Mouse (Mus musculus) spleen, embryonic (tissue): ENCODE data around the gene Clic5.

Experiments used
- CTCF ChIA-PET: fragments of 350-600 bp; sonication (Branson Sonifier 250); formaldehyde crosslinking; loops from one replicate; lab custom pipeline; 2022; lab: Charles Lee

The Clic5 gene

DNA sequence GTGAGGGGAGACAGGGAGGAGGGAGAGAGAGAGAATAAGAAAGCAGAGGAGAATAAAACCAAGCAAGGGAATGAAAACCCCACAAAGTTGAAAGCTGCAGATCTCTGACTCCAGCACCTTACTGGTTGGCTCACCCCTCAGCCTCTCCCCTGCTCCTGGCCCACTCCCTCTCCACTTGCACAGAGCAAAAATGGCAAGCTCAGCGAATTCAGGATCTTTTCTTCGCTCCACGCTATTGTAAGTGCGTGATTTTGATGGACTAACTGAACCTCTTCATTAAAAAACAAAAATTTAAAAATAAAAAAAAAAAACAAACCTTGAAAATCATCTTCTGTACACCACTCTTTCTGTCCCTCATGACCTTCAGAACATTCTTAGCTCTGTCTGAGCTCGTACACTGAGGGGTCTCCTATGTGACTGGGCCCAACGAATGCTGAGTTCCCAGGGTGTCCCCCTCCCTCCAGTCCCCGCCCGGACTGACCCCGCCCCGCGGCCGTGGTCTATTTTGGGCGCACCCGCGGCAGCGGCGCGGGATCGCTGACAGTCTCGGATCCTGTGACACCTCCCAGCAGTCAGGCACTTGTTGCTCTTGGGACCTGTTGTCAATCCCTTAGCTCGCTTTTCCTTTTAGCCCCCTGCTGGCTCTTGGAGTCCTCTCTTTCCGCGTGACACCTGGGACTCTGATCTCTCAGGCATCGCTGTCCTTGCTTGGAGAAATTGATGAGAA is at the start of gene Clic5:
Clic5 (plus strand) TSS at position 543 of the 727 bp plus-strand sequence.
- CTCF ChIA-PET, result interaction anchor here (0.7 kb wide), 2 partner anchors 25 to 886 kb away, joined by 6 to 10 read pairs; no protein-coding TSS in a partner anchor

DNA sequence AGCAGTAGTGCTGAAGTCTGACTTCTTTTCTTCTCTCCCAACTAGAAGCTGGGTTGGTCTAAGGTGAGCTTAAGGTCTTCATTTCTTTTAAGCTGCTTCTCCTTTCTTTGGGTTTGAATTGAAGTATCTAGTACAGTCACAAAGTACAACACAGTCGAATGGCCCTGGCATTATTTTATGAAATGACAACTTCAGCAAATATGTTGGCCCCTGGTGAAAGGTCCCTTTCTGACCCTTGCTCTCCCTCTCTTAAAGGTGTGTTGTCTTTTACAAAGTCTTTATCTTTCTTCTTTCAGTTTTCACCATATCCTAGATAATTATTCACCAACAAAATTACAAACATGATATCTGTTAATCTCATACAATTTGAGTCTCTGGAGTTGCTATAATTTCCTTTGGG is 42.6 kb upstream of the Clic5 start:
- CTCF ChIA-PET, result no interaction called here

DNA sequence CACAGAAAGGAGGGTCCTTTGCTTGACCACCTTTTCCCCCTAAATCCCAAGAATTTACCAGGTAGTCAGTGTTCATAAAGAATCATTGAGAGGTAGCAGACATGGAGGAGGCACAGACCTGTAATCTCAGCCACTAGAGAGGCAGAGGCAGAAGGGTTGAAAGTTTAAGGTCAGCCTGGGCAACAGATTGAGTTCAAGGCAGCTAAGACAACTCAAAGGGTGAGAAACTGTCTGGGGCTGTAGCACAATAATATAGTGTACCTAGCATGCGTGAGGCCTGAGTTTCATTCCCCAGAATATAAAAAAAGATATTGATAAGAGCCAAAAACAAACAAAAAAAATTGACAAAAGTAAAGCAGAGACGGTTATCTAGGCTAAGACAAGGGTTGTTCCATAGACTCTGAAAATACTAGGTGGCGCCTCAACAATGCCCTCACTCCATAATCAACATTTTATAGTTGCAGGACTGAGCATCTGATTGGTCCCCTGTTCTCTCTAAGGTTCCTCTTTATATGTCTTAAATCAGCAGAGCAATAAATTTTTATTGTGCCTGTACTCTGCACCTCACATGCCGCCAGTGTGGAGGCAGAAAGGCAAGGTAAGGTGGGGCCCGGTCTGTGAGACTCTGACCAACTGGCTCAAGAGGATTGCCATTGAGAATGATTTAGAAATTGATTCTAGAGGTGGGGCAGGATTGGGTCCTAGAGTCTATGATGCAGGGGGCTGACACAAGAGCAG is 40.1 kb upstream of the Clic5 start:
- CTCF ChIA-PET, result no interaction called here

DNA sequence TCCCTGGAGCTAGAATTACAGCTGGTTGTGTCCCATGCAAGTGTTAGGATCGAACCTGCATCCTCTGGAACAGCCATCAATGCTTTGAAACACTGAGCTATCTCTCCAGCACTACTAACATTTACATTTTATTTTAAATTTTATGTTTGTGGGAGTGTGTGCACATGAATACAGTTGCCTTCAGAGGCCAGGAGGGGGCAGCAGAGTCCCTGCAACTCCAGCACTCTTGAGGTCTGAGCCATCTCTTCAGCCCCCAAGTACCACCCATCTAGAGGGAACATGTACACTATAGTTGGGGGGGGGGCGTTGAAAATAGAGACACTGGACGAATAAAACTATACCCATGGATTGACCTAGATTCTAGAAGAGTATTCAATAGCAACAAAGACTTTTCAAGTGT is 37.3 kb upstream of the Clic5 start:
- CTCF ChIA-PET, result interaction anchor here (0.8 kb wide), 1 partner anchor 52 kb away, joined by 6 read pairs; no protein-coding TSS in a partner anchor

DNA sequence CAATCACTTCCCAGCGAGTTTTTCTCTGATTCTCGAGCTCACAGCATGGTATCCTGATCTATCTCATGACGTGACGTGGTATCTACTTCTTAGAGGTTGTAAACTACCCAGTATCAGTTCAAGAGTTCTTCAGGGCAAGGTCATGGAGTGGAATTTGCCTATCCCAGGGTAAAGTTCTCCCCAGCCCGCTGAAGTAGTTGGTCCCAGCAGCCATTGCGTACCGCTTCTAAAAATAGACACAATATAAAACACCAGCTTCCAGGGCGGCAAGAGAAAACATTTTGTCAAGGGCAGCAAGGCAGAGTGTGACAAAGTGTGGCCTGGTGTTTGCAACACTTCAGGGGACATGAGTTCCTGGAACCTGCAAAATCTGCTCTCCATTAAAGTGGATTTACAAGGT is 36.5 kb upstream of the Clic5 start:
- CTCF ChIA-PET, result interaction anchor here (0.8 kb wide), 1 partner anchor 51 kb away, joined by 6 read pairs; no protein-coding TSS in a partner anchor

DNA sequence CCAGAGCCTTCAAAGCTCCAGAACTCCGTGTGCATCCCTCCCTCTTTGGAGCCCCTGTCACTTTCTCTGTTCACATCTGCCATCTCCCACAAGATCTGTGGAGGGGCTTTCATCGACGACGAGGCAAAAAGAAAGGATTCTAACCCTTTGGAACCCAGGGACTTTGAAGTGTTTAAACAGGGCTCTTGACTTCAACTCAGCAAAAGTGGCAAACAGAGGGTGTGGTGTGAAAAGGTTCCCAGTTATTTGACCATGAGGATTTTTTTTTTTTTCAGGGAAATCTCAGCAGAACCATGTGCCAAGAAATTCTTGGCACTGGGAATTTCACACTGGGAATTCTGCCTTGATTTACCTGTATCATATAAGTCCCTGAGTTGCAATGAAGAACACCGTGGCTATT is 34.5 kb upstream of the Clic5 start:
- CTCF ChIA-PET, result no interaction called here

DNA sequence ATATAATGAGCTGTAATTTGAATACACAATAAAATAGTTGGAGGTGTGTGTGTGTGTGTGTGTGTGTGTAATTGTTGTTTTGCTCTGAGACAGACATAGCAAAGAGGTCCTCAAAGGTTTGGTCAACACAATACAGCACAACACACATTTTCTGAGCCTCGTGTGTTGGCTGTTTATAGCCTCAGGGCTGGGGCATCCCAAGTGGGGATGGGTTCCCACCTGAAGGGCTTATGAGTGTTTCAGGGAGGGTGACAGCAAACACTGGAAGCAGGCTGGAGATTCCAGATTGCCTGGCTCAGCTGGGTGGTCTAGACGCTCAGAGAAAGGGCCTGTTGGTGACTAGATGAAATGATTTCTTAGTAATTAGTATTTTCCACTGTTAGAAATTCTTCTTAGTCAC is 33.2 kb upstream of the Clic5 start:
- CTCF ChIA-PET, result no interaction called here

DNA sequence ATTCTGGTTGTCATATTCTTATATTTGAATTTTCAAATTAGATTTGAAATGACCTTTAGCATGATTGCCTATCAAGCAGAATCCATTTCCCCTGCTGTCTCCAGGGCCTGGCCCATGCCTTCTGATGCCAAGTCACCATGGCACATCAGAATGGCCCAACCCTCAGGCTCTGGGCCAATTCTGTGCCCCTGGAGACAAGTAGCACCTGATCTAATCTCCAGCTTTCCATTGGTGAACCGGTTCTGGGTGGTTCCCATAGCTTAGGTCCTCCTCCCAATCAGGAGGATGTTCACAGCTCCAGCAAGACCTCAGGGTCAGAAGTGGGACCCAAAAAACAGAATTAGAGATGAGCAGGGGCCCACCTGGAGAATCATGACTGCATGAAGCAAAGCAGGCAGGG is 30.2 kb upstream of the Clic5 start:
- CTCF ChIA-PET, result no interaction called here

DNA sequence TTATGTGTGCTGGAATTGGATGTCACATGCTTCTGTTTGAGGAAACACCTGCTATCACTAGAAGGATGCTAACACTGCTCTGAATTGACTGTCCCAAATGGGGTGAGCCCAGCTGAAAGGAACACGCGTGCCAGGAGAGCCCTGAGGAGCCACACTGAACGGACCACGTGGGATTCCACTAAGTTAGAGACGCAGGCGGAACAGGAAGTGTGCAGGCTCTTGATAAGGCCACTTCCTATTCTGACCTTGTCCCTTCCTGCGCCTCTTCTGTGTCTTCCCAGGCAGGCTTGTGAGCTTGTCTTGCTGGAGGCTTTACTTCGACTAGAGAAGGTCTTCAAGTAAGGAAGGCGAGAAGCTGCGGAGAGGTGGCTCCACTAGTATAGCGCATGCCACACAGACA is 27.9 kb upstream of the Clic5 start:
- CTCF ChIA-PET, result no interaction called here

DNA sequence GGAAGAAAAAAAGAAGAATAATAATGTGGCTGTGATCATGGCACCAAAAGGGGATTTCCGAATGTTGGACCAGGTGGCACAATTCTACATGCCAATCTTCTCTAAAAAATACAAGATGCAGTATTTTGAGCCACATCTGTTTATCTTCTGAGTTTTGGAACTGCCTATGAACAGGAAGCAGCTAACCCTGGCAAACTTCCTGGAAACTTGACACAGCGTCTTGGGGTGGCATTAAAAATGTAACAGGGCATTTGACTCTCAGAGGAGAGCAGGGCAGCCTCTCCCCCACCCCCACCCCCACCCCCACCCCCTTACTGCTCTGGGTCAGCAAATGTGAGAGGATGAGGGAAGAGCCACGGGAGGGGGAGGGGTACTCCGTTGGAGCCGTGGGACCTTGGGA is 25.9 kb upstream of the Clic5 start:
- CTCF ChIA-PET, result no interaction called here

DNA sequence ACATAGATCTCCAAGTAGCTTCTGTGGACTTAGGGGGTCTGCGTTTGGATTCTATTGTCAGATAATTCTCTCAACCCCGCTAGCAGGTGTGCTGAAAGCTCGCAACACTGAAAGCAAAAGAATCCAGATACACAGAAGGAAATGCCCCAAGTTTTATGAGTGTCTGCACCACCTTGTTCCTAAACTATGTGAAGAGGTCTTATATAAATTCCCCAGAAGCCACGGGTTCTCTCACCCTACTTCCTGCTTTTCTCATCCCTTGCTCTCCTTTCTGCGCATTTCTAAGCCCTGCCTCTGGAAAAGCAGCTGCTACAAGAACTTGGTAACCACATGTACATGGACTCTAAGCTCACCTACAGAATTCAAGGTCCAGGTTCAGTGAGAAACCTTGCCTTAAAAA is 25.4 kb upstream of the Clic5 start:
- CTCF ChIA-PET, result no interaction called here

DNA sequence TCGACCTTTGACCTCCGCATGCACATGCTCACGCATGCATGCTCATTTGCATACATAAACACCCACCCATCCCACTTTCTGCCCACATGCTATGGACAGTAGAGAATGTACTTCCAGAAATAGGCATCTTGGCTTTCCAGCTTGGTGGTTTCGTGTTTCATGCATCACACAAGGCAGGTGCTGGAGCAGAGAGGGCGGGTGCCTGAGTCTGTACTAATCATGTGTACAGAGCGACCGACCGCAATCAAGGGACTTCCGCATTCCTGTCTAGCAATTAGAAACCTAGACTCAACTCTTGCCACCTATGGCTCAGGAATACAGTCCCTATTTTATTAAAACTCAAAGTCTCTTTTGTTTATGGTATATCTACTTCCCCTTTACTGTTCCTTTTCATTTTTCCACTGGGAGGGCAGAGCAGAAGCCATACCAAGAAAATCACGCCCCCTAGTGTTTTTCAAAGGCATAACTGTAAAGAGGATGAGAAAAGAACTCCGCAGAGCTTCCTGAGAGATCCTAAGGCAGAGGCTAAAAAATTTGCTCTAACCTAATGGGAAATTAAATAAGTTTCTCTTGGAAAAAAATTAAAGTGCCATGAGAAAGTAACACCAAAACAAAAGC is 22.5 kb upstream of the Clic5 start:
- CTCF ChIA-PET, result no interaction called here

DNA sequence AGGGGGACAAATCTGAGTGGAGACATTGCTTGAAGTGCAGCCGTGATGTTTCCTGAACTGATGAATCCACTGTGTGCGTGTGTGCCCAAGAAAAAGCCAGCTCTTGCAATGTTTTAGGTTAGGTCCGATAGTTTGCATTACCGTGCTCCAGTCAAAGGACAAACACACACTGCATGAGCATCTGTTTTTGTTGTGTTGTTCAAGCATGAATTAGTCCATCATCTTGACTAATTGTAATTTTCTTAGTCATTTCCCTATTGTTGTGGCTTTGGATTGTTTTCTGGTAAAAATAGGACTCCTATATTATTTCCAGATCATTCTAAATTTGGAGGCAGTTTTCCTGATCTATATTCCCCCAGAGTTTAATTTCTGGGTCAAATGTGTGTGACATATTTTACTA is 18.7 kb upstream of the Clic5 start:
- CTCF ChIA-PET, result no interaction called here

DNA sequence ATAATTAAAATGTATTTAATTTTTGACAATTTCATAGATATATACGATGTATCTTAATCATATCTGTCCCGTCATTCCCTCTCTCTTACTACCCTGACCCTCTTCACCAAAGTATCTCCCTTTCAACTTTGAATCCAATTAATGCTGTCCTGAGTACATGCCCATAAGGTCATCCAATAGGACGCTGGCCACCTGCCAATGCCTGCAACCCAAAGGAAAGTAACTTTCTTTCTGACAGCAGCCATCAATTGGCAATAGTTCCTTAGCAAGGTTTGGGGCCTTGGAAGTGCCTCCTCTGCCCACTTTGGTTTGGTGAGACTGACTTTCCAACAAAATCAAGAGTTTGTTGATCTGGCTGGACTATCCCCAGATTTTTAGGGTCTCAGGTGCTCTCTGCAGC is 18.1 kb upstream of the Clic5 start:
- CTCF ChIA-PET, result no interaction called here

DNA sequence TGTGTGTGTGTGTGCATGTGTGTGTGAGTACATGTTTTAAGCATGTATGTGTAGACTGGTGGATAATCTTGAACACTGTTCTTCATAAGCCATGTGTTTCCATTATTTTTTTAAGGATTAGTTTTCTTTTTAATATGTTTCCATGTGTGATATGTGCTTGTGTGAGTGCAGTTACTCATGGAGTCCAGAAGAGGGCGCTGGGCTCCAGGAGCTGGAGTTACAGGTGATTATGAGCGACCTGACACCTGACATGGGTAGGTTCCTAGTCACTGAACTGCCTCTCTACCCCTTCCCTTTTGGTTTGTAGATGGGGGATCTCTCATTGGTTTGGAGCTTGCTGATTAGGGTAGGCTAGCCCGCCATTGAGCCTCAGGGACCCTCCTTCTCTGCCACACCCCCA is 16.5 kb upstream of the Clic5 start:
- CTCF ChIA-PET, result no interaction called here

DNA sequence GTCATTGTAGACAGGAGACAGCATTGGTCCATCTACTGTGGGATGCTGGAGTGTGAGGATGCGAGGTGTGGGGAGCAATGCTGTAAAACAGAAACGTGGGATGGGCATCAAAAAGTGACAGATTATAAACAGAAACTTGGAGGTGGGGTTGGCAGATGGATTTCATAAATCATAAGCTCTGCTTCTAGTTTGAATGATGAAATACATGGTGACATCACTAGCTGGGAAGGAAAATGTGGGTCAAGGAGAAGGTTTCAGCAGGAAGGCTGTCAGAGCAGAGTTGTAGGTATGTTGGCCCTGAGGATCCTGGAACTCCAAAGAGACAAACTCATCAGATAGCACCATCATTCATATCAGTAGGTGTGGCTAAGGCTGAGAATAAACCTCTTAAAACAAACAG is 15.0 kb upstream of the Clic5 start:
- CTCF ChIA-PET, result no interaction called here

DNA sequence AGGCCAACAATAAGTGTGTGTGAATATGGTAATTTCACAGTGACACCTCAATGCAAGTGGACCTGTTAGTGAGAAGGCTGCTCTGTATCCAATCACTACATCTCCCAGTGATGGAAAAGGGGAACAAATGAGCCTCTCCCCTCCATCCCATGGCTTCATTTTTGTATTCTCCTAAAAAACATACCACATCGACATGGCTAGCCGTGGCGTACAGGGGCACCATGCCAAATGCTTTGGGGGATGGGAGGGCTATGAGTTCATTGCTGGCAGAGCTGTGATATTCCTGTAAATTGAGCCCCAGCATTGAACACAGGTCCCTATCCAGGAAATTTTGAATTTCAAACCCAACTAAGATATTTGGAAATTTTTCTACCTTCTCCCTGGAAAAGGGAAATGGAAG is 11.1 kb upstream of the Clic5 start:
- CTCF ChIA-PET, result no interaction called here

DNA sequence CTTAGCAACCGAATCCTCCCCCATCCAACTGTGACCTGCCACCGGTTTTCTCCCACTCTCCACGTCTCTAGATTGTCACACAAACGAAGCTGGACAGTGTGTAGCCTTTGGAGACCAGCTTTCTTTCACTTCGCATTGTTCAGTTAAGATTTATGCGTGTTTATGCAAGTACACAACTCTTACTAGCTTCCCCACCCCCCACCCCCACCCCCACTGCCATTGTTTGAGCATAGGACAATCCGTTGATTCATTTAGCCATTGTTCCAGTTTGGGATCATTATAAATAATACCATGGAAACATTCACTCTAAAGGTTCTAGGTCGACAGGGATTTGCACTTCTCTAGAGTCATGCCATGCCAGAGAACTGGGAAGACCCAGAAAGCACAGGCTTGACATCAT is 7.0 kb upstream of the Clic5 start:
- CTCF ChIA-PET, result no interaction called here

DNA sequence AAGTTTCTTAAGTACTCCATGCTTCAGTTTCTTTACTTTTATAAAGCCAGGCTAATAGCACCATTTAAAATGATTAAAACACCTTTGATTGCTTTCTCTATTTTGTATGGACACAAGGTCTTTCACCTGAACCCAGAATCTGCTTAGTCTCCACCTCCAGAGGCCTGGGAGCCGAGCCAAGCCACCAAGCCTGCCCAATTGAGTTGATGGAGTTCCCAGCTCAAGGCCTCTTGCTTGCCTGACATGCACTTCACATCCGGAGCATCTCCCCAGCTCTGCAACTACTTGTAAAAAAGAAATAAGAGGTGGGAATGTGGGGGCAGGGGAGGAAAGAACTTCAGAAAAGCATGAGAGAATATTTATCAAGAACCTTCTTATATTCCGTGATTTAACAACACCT is 1.5 kb upstream of the Clic5 start:
- CTCF ChIA-PET, result no interaction called here

DNA sequence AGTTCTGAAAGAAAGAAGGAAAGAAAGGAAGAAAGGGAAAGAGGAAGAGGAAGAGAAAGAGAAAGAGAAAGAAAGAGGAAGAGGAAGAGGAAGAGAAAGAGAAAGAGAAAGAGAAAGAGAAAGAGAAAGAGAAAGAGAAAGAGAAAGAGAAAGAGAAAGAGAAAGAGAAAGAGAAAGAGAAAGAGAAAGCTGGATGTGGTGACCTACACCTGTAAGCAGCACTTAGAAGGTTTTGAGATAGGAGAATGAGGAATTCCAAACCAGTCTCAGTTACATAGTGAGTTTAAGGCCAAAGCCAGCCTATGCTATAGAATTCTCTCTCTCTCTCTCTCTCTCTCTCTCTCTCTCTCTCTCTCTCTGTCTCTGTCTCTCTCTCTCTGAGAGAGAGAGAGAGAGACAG is 847 bp upstream of the Clic5 start:
- CTCF ChIA-PET, result interaction anchor here (0.7 kb wide), 2 partner anchors 26 to 887 kb away, joined by 6 to 10 read pairs; no protein-coding TSS in a partner anchor

DNA sequence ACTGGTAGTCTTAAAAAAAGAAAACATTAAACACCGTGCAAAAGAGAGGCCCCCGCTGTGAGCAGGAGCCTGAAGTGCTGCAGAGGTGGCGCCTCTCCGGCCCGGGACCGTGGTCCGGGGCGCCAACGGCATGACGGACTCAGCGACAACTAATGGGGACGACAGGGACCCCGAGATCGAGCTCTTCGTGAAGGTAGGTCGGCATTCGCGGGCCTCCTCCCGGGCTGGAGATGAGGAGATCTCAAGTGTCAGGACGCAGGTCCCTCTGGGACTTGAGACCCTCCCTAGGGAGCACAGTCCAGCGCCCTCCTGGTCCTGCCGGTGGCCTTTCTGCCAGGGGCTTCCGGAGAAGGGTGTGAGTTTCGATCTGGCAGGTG is 373 bp downstream of the Clic5 start:
- CTCF ChIA-PET, result no interaction called here

DNA sequence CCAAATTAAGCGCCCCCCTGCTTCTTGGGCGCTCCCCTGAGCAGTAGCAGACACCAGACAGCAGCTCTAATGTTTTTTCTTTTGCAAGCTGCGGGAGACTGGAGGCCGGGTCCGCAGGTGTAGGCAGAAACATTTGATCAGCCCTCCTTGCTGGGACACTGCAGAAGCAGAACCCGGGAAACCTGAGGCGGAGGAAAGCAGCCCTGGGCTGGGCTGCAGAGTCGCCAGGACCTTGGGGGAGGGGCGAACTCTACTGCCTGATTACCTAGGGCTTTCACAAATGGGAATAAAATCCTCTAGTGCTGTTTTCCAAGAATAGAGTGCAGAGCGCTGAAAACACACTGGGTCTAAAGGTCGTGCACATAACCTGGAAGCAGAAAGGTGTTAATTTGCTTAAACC is 1.3 kb downstream of the Clic5 start:
- CTCF ChIA-PET, result no interaction called here

DNA sequence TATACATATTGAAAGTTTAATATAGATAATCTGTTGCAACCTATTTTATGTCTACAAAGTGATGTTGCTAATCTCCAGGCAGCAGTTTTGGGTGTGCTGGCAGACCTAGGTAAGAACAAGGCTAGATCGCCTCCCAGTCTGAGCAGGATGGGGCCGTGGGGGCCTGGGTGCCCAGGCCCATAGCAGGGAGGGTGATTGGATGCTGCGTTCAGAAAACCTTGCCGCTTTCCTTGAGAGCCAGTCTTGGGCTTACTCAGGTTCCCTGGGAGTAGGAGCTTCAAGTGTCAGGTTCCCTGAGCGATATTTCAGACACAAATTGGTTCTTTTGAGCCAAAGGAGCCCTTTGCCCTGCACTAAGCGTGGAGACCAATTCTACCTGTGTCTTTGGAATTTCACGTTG is 1.9 kb downstream of the Clic5 start:
- CTCF ChIA-PET, result no interaction called here
